ENCODE assay signal across 20 mouse cellular contexts in genomic region chr1:24175761-24176160, GRCm38 (mm10). TPM values are rescaled to one million over a fixed set of nuclear protein-coding genes. Genes with fewer than 3 reads are reported as not detected.
"Had no signal": no experiment of that assay in that cellular context is flagged by ENCODE, and none has a peak within 500 bp of the region (broad histone marks: within the 10 kb centered on the region; RNA-seq: fewer than 3 reads in every experiment).

No protein-coding gene starts in this region.

- H3K4me1 ChIP-seq: lung, embryonic 15.5 days; midbrain, embryonic 15.5 days; stomach, embryonic 15.5 days had no signal

- H3K36me3 ChIP-seq: lung, embryonic 15.5 days; midbrain, embryonic 10.5 days; midbrain, embryonic 13.5 days; midbrain, embryonic 15.5 days; neural tube, embryonic 13.5 days; stomach, embryonic 15.5 days had no signal

- H3K9ac ChIP-seq: lung, embryonic 15.5 days; midbrain, embryonic 13.5 days; midbrain, embryonic 15.5 days; neural tube, embryonic 13.5 days; stomach, embryonic 15.5 days had no signal

- H3K27ac ChIP-seq: lung, embryonic 15.5 days; midbrain, embryonic 10.5 days; midbrain, embryonic 13.5 days; midbrain, embryonic 15.5 days; neural tube, embryonic 13.5 days; stomach, embryonic 15.5 days; stomach, postnatal 0 days had no signal

- H3K27me3 ChIP-seq: lung, embryonic 15.5 days; midbrain, embryonic 13.5 days; midbrain, embryonic 15.5 days; neural tube, embryonic 13.5 days; stomach, embryonic 15.5 days had no signal

- H3K4me3 ChIP-seq: lung, embryonic 15.5 days; midbrain, embryonic 10.5 days; midbrain, embryonic 13.5 days; midbrain, embryonic 15.5 days; myocyte; neural tube, embryonic 13.5 days; stomach, embryonic 15.5 days had no signal

- H3K9me3 ChIP-seq: lung, embryonic 15.5 days; midbrain, embryonic 10.5 days; midbrain, embryonic 13.5 days; midbrain, embryonic 15.5 days; neural tube, embryonic 13.5 days; stomach, embryonic 15.5 days had no signal

- ATAC-seq: lung, postnatal 0 days; midbrain, embryonic 13.5 days; midbrain, embryonic 15.5 days had no signal

- DNase-seq: lung, adult 18-20 months; lung, postnatal 14 days; lung, postnatal 4 days; right cerebral cortex, postnatal 14 days; thymus, adult 2 months; thymus, postnatal 25 days; thymus, postnatal 4 days had no signal

- H3K4me2 ChIP-seq: lung, embryonic 15.5 days; midbrain, embryonic 13.5 days; midbrain, embryonic 15.5 days; neural tube, embryonic 13.5 days; stomach, embryonic 15.5 days had no signal

RNA-seq across cellular contexts. Expression of gene Col9a1, which starts 1.6 kb away (rescaled TPM):
- total RNA-seq: megakaryocyte, adult 5-6 weeks; megakaryocyte-erythroid progenitor cell, adult 5-6 weeks; neutrophil, adult 5-6 weeks had no signal
- polyA plus RNA-seq: myocyte; spleen, adult 2 months had no signal
